Mouse (Mus musculus) layer of hippocampus, postnatal 36 days (tissue): ENCODE data around the gene Ptma. TPM values are rescaled to one million over a fixed set of nuclear protein-coding genes. Genes with fewer than 3 reads are reported as not detected.
A peak's percentile ranks its signal among the peaks of the same experiment; 100 is the strongest.
"Not testable (repeated sequence)": the region's sequence is repeated elsewhere in the genome, so short reads cannot be mapped to it uniquely, and the experiment has no call there.

Experiments
- DNase-seq, 2 experiments: peaks; one replicate each; pipeline ENCODE4 v3.0.0; 2022
- total RNA-seq, 2 experiments: library from RNA; stranded (reverse); gene quantifications; 2 replicates each; pipeline ENCODE4 v1.2.3; 2021

The Ptma gene
- total RNA-seq, 2 experiments from 2014 or later = 507 to 508 TPM

DNA sequence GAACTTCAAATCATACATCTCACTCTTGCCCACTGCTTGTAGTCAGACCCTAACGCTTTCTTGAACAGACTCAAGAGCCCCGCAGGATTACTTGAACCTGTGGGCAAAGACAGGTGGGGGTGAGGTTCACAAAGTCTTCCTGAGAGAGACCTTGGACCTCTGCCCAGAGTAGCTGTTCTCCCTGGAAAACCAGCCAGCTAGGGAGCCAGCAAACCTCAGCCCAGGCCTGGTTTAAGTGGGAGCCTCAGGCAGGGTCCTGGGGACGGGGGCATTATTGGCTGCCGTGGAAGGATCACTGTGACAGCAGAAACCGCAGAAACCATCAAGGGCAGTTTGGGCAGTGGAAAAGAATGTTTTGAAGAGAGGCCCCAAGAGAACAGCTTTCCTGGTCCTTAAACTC, 29.2 kb upstream of the Ptma start:
- no peak for DNase-seq

DNA sequence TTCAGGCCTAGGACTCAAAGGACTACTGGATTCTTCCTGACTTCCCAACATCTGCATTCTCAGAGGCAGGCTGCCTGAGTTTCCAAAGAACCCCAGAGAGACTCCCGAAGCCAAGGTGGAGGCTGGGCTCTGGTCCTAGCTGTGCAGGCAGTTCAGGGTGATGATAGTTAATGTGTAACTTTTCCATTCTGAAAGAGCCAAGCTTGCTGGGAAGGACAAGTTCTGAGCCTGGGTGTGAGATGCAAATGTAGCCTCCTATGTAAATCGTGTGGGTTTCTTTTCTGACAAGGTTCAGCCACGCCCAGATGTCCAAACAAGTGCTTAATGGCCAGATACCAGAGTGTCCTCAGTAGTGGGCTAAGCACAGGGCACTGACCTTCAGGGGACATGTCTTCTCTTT, 28.5 kb upstream of the Ptma start:
- DNase-seq = no peak

DNA sequence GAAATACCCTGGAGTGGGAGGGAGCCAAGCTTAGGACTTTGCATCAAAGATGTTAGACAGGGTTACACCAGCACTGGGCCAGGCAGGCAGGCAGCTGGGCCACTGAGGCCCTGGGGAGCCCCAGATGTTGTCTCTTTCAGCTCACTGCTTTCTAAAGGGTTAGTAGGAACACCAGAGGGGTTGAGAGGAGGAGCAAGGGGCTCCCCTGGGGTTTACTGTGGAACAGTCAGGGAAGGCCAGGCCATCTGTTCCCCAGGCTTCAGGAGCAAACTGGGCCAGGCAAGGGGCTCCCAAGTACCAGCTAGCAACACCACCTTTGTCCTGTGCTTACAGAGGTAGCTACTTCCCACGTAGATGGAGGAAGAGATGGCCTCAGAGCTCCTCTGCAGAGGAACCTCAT, 27.9 kb upstream of the Ptma start:
- no peak for DNase-seq

DNA sequence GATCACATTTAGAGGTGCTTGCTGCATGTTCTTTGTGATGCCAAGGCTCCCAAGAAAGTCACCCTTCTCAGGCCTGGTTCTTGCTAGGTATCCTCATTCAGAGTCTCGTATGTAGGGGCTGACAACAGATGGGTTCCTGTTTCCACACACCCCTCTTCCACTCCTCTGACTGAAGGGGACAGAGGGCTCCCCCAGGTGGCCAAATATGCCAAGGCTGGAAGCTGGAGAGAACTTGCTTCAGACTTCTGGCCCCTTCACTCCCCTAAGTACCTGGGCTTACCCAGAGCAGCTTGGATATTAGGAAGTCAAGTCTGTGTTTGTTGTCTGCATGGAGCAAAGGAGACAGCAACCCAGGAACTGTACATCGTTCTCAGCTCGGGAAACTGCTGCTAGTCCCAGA, 26.6 kb upstream of the Ptma start:
- DNase-seq = peak in 1 of 2 experiments; percentile 59

DNA sequence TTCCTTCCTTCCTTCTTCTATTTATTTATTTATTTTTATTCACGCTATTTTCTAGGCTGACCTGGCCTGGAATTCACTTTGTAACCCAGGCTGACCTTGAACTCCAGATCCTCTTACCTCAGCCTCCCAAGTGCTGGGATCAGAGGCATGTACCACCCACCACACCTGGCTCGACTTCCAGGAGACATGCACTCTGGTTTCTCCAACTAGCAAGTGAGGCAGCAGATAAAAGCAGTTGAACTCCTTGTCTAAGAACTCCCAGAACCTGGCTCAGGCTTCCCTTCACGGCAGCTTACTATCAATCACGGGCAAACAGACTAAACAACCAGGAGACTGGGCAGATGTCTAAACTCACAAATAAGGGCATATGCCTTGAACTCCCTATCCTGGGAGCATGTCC, 25.8 kb upstream of the Ptma start:
- no peak for DNase-seq

DNA sequence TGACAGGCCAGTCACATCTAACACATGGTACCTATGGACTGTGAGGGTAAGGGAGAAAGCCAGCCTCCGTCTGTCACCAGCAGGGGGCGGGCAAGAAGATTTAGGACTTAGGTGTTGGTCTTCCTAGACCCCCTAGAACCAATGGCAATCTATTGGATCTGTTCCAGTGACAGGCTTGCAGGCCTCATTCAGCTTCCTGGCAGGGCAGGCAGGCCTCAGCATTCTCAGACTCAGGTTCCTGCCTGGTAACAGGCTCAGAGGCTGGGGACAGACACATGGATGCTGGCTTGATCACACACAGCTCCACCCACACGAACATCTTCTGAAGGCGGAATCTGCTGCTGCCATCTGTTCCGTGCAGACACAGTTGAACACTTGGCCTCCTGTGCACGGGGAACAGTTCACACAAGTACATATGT, 25.4 kb upstream of the Ptma start:
- peak; percentile 84 for DNase-seq

DNA sequence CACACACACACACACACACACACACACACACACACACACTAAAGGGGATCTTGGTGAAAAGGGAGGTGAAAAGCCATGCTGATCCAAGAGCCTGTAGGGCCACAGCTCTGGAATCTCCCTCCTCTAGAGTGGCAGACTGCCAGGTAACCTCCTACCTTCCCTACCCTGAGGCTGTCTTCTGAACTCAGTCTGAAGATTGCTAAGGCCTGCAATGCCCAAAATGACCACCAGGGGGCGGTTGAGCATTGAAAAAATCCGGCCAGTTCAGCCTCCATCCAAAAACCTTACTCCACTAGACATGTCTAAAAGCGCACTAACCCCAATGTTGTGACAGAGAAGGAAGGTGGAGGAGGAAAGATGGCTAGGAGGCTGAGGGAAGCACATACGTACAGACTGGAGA, 25.0 kb upstream of the Ptma start:
- DNase-seq = peak; percentile 91 to 93

DNA sequence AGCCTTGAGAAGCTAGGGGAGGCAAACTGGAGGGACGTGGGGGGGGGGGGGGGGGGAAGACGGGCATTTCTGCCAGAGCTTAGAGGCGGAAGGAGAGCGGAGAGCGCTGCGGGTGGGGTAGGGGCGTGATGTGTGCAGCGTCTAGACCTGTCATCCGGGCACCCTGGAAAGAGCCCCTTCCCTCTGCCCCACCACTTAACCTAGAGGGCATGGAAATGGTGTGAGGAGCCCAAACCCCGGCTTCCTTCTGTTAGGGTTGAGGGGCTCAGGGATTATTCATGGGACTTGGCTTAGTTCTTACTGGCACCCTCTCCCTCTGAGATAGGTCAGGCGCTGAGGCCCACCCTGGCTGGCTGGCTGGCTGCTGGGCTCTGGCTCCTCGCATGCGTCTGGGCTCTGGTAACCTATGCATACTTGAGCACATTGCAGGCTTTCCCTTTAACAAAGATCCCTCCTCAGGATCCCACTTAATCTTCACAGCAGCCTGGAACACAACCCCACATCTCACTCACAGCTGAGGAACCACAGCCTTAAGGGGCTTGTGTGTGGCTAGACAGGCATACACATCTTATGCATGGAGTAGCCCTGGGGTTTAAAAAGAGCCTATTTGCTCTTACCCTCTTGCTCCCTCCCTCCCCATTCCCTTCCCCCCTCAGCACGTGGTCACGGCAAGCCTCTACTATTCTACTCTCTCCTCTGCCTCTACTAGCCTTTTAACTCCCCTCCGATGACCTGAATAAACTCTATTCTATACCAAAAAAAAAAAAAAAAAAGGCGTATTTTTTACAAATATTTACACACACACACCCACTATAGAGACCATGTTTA, 24.1 kb upstream of the Ptma start:
- DNase-seq = no peak

DNA sequence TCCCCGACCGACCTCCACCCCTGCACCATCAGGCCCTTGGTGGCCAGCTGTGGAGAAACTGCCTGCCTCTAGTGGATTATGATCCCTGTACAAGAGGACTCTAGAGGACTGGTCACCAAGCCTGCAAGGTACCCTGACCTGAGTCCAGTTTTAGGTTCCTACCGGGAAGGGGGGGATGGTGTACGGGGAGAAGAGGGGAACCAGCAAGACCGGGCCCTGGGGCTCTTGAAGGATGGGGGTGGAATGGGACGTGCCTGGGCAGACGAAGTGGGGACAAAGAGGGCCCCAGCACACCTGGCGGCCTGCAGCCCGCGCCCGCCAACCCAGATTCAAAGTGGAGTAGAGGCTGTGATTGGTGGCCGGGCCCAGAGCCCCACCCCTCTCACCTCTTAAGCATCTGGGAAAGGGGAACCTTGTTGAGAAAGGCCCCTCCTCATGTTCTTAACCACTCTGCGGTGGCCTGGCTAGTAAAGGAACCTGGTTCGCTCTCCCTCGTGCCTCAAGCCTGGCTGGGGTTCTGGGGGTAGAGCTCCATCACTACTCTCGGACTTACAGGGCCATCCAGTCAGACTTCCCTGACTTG, 23.3 kb upstream of the Ptma start:
- no peak for DNase-seq

DNA sequence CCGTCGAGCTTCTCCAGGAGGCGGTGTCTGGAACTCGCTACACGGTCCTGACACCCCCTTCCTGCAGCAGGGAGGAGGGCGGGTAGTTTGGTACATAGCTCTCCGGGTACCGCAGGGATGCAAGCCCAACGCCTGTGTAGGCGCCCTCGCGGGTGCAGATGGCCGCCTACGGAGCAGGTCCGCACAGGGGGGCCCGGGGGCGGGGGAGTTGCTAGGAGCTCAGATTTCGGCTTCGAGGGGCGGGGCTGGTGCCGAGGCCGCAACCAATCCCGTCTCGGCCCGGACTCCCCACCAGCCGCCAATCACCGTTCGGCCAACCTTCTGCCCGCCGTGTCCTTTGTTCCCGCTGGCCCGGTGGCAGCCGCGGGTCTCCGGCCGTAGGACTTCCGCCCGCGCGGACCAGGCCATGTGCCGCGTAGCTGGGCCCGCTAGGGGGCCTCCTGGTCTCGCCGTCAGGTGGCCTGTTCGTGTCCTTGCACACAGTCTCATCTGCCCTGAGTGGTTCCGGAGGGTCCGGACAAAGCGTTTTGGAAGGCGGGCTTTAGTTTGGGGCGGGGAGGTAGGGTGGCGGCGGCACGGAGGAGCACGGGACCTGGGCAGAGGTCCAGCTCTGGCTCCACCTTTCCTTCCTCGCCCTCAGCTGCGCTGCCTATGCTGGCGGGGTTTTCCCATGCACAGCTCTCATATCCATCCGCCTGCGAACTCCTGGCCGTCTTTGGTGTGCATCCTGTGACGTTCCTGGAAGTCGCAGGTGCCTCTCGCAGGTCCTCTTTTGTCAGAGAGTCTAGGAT, 22.4 kb upstream of the Ptma start:
- peak; percentile 95 to 97 for DNase-seq

DNA sequence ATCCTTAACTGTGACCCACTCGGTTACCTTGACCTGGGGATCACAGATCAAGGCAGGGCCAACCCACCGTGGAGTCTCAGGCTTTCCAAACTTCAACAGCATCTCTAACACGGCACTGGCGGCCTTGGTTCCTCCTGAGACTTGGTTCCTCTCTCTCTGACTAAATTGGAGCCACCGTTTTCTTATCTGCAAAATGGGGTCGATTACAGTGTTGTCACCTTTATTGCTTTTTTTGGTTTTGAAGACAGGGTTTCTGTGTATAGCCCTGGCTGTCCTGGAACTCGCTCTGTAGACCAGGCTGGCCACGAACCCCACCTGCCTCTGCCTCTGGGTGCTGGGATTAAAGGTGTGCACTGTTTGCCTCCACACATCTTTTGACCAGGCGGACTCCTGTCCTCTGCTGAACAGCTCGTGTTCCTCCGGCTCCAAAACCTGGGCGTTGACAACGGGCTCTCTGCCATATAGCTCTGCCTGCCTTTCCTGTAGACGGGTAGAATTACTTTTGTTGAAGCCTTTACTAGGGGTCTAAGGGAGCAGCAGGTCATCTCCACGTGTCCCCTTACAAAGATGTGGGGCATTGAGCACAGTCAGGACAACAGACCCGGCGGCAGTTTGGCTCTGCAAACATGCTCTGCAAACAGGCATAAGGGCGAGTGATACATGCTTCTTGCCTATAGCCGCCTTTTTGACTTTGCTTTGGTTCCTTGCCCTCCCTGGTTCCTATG, 21.7 kb upstream of the Ptma start:
- DNase-seq = no peak

DNA sequence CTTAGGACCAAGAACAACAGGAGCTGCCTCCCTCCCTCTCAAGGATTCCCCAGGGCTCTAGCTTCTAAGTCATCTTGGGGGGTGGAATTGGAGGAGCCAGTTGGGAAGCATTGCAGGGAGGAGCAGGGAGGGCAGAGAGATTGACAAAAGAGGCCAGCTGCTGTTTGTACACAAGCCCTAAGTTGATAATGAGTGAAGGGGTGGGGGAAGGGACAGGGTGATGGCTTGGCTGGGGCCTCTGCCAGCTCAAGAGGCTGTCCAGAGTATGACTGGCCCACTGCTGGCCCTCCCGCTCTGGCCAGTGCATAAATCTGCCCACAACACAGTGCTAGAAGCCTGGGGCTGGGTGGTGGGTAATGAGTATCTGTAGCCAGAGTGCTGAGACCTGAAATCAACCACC, 21.1 kb upstream of the Ptma start:
- no peak for DNase-seq

DNA sequence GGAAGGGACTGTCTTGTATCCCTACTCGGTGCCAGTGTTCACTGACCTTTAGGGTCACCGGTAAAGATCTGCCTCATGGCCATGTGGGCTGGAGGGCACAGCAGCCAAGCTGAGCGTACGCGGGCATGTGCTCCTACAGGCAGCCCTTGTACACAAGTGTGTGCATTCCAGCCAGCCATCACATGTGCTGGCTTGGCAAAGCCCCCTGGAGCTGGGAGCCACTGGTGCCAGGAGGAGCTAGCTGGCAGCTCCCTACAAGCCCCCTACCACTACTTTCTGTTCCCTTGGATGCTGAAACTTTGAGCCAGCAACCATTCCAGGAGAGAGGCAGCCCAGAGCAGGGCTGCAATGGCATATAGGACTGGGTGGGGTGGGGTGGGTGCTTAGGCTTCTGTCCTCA, 20.1 kb upstream of the Ptma start:
- DNase-seq = no peak

DNA sequence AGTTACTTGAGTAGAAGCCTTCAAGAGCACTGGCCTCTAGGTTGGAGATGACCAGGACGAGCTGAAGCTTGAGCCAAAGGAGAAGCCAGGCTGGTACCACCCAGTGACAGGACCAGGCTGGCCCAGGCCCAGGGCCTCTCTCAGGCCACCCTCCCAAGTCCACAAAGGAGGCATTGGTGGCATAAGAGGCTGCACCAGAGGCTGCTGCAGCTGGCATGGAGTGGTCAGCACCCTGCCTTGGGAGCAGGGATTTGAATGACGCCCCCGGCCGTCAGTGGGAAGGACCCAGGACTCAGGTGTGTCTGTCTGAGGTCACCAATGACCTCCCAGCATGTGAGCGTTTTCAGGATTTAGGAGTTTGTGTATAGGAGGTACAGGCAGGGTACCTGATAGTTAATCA, 18.7 kb upstream of the Ptma start:
- no peak for DNase-seq

DNA sequence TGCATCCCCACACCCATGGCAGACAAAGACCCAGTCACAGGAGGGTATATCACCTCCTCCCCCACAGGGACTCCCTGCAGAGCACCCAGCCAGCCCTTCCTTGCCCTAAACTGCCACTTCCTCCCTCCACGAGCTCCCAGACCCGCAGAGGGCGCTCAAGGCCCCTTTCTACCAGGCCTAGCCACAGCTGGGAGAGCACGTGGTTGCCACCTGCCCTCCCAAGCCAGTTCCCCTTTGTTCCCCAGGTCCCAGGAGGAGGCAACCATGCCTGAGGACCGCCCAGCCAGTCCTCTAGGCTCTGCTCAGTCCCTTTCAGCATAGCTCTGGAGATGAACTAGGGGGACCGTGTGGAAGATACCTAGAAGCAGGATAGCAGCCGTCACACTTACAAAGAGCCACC, 17.1 kb upstream of the Ptma start:
- DNase-seq = peak; percentile 82

DNA sequence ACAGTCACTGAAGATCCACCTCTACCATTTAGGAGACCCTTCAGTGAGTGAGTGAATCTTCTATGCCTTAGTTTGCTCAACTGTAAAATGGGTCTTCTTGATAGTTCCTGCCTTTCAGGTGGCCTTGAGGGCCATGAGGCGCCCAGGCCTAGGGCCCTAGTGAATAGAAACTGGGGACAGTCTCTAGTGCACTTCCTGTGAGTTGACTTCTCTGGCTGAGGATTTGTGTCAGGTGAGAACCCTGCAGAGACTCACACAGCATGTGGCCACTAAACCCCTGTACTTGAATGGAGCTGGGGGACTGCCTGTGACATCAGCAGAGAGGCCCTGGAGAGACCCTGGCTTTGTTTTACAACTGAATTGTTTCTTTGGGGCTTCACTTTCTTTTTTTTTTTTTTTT, 16.3 kb upstream of the Ptma start:
- no peak for DNase-seq

DNA sequence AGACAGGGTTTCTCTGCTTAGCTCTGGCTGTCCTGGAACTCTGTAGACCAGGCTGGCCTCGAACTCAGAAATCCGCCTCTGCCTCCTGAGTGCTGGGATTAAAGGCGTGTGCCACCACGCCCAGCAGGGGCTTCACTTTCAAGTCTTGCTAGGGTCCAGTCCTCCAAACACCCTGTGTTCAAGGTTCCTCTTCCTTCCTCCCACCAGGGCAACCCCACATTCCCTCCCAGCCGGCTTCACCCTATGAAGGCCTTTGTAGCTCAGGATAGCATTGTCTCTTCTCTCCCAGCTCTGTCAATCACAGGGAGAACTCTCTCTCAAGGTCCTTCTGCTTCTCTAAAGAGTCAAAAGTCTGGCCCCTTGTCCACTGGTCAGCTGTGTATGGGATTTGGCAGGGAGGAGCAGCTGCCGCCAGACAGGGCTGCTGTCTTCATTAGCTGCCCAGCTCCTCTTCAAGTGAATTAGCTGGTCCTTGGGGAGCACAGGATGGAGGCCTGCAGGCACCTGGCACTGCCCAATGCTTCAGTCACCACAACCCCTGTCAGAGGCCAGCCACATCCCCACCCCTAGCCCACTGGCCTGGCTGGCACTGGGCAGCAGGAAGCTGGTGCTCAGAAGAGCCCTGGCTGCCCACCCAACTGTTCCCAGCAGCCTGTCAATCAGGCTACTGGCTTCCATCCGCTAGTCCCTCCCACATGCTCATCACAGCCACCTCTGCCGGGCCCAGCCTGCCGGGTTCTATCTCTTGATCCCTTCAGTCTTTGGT, 15.7 kb upstream of the Ptma start:
- DNase-seq = no peak

DNA sequence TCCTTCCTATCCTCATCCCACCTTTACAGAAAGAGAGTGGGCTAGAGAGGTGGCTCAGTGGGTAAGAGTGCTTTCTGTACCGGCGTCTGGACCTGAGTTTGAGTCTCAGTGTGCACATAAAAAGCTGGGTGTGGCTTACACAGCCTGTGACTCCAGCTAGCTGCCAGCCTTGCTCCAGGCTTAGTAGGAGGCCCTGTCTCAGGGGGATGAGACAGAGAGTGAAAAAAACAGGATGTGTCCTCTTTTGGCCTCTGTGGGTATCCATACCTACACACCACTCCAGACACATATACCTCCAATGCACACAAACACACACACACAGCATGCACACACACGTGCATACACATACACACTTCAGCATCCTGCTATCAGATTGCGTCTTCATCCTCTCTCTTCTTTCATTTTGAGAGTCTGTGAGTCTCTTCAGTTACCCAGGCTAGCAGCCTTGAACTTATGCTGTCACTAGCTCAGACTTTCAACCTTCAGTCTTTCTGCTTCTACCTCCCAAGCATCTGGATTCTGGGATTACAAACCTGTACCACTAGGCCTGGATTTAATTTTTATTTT, 14.3 kb upstream of the Ptma start:
- DNase-seq = no peak

DNA sequence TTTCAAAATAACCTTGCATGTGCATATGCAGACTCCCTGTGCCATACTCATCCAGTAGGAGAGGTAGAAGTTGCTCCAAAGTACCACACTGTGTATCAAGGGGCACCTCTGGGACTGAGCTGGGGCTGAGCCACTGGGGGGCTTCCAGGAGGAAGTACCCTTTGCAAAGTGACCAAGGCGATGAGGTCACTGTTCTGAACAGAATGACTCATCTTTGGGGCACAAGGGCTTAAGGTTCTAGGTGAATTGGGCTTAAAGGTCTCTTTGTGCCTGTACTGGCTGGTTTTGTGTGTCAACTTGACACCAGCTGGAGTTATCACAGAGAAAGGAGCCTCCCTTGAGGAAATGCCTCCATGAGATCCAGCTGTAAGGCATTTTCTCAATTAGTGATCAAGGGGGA, 13.5 kb upstream of the Ptma start:
- not testable (repeated sequence) for DNase-seq

DNA sequence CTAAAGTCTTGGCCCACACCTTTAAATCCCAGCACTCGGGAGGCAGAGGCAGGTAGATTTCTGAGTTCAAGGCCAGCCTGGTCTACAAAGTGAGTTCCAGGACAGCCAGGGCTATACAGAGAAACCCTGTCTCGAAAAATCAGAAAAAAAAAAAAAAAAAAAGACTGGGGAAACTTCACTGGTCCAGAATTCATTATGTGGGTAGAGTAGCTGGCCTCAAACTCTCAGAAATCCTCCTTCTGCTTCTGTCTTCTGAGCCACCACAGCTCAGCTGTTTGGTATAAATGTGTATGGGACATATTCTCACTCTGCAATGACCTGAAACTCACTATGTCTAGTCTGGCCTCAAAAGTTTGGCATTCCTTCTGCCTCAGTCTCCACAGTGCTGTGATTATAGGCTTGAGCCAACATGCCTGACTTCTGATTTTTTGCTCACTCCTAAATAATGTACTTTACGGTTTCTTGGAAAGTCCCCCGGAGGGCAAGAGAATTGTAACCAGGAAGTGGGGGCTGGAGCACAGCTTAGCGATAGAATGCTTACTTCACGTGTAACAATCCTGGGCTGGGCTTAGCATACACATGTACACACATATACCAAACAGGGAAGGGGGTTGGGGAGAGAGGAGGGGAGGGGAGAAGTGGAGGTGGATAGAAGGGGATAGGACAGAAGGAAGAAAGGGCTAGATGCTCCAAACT, 10.7 kb upstream of the Ptma start:
- no peak for DNase-seq

DNA sequence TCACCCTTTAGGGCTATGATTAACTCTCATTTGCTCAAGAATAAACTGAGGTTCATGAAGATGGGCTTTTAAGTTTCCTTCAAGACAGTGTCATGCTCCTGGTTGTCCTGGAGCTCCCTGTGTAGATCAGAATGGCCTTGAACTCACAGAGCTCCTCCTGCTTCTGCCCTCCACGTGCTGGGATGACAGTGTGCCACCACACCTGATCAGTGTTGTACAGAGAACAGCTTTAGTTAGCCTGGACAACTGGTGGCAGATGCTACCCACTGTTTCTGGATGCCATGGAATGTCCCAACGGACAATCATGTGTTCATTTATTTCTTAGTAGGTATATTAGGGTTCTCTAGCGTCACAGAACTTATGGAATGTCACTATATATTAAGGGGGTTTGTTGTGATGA, 9.4 kb upstream of the Ptma start:
- DNase-seq = no peak
